Mouse (Mus musculus) stomach, postnatal 0 days (tissue): ENCODE data around the gene Rabgef1.

Experiments used
- CTCF ChIP-seq: IDR thresholded peaks from 2 replicates; pipeline ENCODE4 v1.5.1; 2016; ENCODE audit warnings: antibody characterized with exemption, low read depth, mild to moderate bottlenecking, moderate library complexity
- EP300 ChIP-seq: optimal IDR thresholded peaks from 2 replicates; pipeline ENCODE3; 2016; ENCODE audit warnings: antibody characterized with exemption

DNA sequence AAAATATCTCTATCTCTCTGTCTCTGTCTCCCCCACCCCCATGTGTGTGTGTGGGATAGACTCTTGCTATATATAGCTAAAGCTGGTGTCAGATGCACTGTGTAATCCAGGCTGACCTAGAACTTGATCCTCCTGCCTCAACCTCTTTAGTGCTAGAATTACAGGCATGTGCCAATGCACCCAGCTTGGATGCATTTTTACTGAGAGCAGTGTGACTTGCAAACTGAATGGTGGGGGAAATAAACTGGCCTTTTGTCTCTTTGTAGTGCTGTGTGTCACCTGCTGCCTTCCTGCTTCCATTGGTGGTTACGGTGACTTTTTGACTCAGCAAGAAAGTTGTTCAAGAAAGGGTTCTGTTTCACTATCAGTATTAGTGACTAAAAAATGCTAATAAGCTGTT, 24.7 kb downstream of the Rabgef1 start:
- no peak for TF ChIP-seq CTCF
- TF ChIP-seq EP300, result no peak
